Mouse (Mus musculus): ENCODE results near the gene Wwox.

The Wwox gene

DNA sequence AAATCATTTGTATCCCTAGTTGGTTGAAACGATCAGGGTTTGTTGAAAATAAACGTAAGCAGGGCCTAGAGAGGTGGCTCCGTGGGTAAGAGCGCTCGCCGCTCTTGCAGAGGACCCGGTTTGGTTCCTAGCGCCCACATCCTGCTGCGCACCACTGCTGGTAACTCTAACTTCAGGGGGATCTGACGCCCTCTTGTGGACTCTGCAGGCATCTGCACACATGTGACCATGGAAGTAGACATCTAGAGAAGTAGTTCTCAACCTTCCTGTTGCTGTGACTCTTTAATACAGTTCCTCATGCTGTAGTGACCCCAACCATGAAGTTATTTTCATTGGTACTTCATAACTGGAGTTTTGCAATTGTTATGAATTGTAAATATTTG lies 29.7 kb downstream of the Wwox start:
- no peak for DNase-seq

DNA sequence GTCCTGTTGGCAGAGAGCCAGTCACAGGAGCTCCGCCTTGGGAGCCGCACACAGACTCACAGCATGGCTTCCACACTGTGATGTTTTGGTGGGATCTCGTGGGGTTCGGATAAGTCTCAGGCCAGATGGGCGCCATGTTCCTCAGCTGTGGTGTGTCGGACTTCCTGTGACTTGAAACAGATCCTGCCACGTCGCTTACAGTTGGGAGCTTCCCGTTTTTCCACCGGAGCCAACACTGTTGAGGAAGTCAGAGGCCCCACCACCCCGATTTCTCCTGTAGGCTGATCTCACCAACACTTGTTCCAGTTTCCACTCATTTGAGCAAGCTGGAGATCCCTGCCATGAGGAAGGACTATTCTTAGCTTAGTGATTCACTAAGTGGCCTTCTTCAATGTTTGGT lies 34.1 kb downstream of the Wwox start:
- no peak for DNase-seq

DNA sequence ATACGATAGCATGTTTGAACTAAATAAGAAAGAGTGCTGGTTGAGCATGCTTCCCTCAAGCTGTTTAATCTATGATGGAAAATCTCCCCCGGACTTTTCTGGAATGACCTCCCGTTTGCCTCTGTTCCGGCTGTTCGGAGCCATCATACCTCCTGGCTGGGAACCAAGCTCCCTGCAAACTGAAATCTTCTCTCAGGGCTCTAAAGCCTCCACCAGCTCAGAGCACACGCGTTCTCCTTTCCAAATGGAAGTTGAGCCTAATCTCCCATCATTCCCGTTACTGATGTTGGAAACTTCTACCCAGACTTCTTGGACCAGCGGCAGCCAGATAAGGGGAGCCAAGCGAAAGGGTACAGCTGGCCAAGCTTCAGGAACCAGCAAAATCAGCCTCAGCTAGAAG lies 37.5 kb downstream of the Wwox start:
- DNase-seq: no peak

GRCm38 (mm10) chr8:114477790-114478189 lies 38.3 kb downstream of the Wwox start:
- DNase-seq: no peak

- peak; percentile 40 for DNase-seq
These were observed 40.3 kb downstream of the Wwox start for GRCm38 (mm10) chr8:114479749-114480148.

GRCm38 (mm10) chr8:114491662-114492160 lies 52.3 kb downstream of the Wwox start:
- no peak for DNase-seq

DNA sequence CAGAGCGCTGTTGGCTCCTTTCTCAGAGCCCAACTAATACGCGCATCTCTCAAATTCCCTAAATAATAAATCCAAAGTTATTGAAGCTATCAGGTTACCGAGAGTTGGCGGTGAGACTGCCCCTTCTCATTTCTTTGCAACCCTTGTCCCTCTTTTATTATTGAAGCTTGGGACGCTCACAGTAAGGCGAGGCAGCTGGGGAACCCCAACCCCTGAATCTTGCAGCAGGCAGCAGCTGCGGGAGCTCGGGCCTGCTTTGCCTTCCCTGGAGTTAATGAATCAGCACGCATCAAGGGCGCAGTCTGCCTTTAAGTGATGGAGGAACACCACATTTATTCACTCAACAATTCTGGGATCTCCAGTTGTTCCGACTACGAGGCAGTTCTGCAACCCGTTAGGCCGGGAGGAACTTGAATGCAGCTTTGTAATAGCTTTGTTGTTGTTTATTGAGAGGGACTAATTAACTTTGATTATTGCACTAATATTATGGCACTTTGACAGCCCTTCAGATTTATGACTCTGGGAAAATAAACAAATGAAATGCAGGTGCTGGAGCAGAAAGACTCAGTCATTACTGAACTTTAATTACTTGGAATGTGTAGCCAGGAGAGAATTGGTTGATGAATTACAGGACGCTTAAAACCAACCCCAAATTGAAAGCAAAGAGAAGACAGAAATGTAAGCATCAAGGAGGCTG lies 60.1 kb downstream of the Wwox start:
- DNase-seq: no peak

- no peak for DNase-seq
These were observed 62.5 kb downstream of the Wwox start for GRCm38 (mm10) chr8:114501906-114502305.

DNA sequence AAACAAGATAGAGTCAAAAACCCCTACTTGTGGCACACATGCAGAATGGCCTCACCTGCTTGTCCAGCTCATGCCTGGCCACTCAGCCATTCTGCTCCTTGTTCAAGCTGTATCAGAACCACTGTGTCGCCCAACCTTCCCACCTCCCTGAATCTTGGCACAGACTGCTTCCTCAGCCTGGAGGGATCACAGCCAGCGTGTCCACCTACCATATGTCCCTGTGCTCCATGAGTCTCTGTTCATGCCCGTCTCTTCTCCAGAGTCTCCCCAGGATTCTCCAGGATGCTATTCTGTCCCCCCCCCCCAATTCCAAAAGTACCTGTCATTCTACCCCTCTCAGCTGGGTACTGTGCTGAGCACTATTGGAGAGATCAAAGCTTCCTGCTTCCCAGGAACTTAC lies 63.7 kb downstream of the Wwox start:
- no peak for DNase-seq

DNA sequence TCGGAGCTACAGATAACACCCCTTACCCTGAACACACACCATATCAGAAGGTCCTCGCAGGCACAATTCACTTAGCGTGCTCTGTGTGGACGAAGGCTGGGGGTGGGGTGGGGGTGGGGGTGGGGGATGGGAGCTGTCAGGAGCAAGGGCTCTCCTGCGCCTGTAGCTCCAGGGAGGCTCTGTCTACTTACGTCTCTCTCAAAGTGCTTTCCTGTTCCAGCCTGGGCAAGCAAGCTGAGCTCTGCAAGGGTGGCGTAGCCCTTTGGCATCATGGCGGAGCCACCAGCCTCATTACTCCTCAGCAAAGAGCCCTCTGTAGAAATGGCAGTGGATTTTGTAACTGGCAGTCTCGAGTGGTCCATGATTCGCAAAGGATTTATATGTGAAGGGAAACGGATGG lies 65.4 kb downstream of the Wwox start:
- DNase-seq: no peak

DNA sequence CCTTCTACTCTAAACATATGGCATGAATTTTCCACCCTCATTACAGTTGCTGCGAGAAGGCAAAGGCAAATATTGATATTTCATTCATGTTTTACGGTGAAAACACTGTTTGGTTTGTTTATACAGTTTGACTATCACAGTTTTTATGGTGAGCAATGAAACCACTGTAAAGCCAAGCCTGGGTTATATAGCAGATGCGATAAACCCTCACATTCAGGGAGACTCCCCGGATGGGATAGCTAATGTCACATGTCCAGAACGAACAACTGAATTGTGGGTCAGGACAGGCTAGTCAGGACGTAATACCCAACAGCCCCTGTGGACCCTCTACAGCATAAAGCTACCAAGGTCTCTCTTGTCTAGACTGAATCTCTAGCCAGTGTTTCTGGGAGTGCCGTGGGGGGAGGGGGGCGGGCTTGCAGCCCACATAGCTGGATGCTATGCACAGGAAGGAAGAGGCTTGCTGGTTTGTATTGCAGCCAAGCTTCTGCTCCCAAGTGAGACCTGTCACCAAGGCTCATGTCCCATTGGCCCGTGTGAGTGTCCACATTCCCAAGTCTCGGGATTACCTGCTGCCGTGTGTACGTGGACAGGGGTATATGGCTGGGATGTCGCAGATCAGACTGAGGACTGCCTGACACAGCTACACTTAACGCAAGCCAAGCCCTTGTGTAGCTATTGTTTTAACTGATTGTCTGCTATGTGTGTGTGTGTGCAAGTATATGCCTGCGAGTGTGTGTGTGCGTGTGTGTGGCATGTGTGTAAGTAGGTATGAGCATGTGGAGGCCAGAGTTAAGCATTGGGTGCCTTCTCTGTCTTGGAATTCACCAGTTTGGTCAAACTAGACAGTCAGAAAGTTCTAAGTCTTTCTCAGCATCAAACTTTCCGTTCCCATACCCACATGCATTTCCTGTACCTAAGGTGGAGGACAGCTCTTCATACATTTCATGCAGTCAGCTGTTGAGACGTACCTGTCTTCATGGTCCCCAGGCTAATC lies 66.2 kb downstream of the Wwox start:
- no peak for DNase-seq

DNA sequence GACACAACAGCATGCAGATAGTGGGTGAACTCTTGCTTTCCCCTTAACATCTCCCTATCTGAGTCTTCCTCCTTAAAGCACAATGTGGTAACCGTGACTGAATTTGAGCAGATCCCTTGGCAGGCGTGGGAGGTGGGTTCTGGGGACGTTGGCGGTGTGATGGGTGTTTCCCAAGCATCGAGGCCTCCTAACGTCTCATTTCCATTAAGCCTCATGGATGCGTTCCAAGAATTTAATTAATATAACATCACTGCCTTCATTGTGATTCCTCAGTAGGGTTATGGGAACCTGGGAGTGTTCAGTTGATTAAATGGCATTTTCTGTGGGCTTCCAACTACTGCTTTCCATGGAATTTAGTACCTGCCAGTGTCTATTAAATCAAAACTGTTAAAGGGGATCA lies 67.9 kb downstream of the Wwox start:
- no peak for DNase-seq

DNA sequence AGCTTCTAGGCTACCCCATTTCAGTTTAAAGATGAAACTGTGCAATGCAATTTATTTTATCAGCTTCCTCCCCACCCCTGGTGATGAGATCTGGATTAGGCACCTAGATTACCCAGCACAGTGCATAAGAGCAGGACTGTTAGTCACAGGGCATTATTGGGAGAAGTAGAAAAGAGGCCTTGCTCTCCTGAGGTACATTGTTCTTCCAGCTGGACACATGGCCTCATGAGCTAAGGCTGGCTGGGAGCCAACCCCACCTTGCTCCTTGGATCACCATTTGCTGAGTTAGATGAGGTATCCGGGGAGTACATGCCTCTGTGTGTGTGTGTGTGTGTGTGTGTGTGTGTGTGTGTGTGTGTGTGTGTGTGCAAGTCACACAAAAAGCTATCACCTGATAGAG lies 70.8 kb downstream of the Wwox start:
- peak; percentile 25 for DNase-seq

GRCm38 (mm10) chr8:114512075-114512935 lies 72.8 kb downstream of the Wwox start:
- DNase-seq: no peak

- DNase-seq: no peak
These were observed 75.2 kb downstream of the Wwox start for GRCm38 (mm10) chr8:114514692-114515091.

- DNase-seq: no peak
These were observed 83.6 kb downstream of the Wwox start for GRCm38 (mm10) chr8:114523061-114523460.

DNA sequence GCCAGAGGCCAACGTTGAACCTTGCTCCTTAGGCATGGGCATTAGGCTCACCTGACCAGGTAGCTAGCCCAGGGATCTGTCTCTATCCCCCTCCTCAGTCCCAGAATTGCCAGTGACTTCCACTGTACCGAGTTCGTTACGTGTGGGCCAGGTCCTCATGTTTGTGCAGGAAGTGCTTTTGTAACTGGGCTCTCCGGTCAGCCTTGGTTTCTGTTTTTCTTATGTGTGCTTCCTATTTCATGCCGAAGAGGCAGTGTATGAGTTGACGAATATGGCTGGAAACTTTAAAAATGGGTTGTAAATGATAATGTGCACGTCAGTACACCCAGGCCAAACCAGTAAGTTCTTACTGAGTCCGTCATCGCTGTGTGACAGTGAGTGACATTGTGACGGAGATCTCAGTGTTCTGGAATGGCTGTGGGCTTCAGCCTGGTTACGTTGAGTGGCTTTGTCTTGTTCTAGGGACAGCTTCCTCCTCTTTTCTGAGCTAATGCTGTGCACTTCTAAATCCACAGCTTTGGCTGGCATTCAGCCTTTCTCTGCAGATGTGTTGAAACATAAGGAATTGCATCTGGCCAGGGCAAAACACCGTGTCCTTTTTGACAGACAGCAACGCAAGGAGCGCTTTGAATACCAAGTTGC lies 87.3 kb downstream of the Wwox start:
- no peak for DNase-seq

DNA sequence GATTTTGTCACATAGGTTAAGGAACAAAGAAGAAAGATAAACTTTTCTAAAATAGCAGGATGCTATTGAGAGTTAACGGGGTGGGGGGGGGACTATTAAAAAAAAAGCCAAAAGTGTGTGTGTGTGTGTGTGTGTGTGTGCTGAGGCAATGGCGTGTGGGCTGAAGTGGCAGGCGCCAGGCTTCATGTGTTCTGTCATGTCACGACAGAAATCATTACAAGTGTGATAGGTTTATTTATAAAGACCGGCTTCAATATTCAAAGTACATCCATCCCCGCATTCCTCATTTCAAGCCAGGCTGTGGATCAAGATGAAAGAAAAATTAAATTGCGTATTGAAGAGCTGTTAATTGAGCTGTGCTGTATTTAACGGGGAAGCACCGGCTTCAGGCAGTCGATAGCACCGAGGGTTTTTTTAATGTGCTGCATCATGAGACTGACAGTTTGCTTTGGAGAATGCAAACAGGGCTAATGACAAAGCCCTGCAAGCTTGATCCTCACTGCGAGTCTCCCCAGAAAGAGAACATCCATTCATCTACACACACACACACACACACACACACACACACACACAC lies 88.3 kb downstream of the Wwox start:
- DNase-seq: no peak

- DNase-seq: no peak
These were observed 90.1 kb downstream of the Wwox start for GRCm38 (mm10) chr8:114529581-114529980.

DNA sequence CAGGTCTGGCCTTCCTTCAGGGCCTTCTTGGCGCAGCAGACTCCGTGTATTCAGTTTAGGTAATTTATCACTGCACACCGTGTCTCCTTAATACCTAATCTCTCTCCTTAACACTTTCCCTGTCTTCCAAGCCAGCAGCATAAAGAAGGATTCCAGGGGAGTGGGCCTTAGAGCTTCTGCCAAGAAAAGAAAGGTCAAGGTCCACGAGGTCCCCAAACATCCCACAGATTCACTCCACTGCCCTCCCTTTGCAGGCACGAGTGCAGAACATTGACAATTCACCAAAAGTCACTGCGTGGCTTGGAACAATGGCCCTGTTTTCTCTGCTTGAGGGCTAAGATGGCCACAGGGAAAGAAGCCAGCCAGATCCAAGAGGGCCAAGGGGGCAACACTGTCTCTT lies 96.7 kb downstream of the Wwox start:
- DNase-seq: peak; percentile 63

DNA sequence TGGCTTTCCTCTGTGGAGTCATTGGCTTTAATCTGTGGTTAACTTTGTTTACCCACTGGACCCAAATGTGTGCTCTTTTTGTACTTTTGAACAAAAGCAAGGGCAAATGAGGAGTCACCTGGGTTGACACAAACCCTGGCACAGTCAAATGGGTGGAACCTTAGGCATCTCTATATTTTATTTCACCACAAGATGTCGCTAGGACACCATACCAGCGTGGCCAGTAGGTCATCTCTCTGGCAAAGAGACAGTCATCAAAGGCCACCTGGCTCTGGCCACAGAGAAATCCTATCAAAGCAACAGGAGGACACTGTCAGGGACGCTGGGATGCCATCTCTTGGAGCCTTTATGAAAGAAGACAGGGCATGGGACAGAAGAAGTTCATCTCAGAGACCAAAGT lies 101.7 kb downstream of the Wwox start:
- DNase-seq: peak; percentile 59

GRCm38 (mm10) chr8:114548360-114548759 lies 108.9 kb downstream of the Wwox start:
- no peak for DNase-seq
